Mouse (Mus musculus): ENCODE measurements around the gene Ptpn18.

- no peak for TF ChIP-seq CTCF (IDR thresholded peaks at IDR 0.05; ENCODE audit: low read depth)
- no peak for TF ChIP-seq EP300 (IDR thresholded peaks at IDR 0.05; ENCODE audit: low read depth)
These were observed 58.7 kb downstream of the Ptpn18 start for GRCm38 (mm10) chr1:34518259-34518658.

Data from liver, postnatal 0 days (tissue).